Mouse (Mus musculus) urinary bladder, adult 18-20 months (tissue): ENCODE data around the gene Rinl.
A peak's percentile ranks its signal among the peaks of the same experiment; 100 is the strongest.

ENCODE experiments used
- DNase-seq, 2 experiments: peaks; one replicate each; pipeline ENCODE4 v3.0.0; 2022; ENCODE audit warnings: low spot score in 2 of 2, mixed read lengths in 2 of 2

The Rinl gene

GRCm38 (mm10) chr7:28788307-28789195 lies at the start of gene Rinl:
Gene Rinl, plus strand, starts transcription at chr7:28788969.
- no peak for DNase-seq

DNA sequence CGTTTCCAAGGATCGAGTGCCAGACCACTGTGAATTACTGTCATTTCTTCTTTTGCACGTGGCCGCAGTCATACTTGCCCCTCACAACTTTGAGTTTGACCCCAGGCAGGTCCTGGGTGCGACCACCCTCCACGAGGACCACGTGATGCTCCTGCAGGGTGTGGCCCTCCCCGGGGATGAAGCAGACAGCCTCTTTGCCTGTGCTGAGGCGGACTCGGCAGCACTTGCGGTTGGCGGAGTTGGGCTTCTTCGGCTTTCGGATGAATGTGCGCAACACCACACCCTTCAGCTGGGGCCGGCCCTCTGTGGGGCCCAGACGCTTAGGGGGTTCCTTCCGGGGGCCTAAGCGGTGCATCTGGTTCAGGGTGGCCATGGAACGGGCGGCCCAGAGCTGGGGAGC lies 48.9 kb upstream of the Rinl start:
- no peak for DNase-seq

DNA sequence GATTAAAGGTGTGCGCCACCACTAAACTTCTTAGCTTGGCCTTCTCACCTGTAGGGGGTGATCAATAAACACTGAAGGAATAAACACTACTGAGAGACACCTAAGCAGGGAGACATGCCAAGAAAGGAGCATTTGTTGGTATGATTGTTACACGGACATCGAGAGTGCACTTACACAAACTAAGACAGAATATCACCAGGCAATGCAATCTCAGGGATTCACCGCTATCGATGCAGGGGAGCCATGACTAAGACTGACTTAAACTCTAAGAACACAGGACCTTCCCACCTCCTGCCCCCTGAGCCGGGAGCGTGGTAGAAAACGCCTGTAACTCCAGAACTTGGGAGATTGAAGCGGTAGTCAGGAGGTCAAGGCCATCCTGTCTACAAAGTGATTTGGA lies 47.8 kb upstream of the Rinl start:
- no peak for DNase-seq

GRCm38 (mm10) chr7:28741368-28741708 lies 47.4 kb upstream of the Rinl start:
- DNase-seq = no peak

- peak; percentile 91 to 98 for DNase-seq
Observed at GRCm38 (mm10) chr7:28741709-28742438, 46.9 kb upstream of the Rinl start, which contains the start of the genes Mrps12 and Sars2. Gene Mrps12, minus strand, starts transcription at chr7:28741820. Gene Sars2, plus strand, starts transcription at chr7:28741992.

- no peak for DNase-seq
Observed at GRCm38 (mm10) chr7:28749935-28750334, 38.8 kb upstream of the Rinl start.

- no peak for DNase-seq
Observed at GRCm38 (mm10) chr7:28756079-28756478, 32.7 kb upstream of the Rinl start, which contains the start of gene Ccer2. Gene Ccer2, plus strand, starts transcription at chr7:28756174.

DNA sequence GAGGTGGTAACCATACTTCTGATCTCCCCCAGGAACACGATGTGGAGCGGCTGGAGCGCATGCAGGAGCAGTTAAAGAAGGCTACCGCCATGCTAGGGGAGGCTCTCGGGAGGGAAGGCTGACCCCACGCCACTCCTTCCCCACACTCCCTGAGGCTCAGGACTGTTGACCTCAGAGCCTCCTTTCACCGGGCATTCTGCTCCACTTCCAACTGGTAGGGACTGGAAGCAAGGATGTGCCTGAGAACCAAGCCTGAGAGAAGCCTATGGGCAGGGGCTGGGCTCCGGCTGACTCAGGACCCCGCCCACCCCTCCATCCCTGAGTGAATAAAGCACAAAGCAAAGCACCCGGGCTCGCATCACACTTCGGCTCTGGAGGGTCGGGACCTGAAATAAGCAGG lies 30.1 kb upstream of the Rinl start:
- no peak for DNase-seq

DNA sequence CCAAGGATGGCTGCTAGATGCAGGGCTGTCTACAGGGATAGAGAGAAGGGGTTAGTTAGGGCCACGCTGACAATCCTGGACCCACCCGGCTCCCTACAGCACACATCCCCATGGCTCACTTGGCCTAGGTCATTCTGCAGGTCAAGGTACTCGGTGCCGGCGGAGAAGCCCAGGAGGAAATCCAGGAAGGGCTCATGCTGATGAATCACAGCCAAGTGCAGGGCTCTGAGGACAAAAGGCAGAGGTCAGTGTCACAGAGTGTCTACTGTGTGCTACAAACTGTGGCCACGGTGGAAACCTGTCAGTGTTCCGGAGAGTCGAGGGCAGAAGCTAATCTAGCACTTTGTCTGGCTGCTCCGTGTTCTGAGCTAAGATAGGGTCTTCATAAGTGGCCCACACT lies 26.9 kb upstream of the Rinl start:
- DNase-seq = no peak

DNA sequence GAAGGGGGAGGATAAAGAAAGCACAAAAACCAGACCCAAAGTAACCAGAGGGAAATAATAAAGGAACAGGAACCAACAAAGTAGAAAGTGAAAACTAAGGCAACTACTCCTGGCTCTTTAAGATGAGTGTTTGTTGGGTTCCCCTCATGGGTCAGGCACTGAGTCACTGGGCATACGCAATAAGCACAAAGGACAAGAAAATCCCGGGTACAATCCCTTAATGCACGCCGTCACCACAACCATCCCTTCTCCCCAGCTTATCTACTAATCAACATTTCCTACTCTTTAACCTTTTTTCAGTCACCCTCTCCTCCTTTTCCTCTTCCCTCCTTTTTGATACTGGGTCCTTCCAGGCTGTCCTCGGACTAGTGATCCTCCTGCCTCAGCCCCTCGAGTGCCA lies 23.6 kb upstream of the Rinl start:
- no peak for DNase-seq

DNA sequence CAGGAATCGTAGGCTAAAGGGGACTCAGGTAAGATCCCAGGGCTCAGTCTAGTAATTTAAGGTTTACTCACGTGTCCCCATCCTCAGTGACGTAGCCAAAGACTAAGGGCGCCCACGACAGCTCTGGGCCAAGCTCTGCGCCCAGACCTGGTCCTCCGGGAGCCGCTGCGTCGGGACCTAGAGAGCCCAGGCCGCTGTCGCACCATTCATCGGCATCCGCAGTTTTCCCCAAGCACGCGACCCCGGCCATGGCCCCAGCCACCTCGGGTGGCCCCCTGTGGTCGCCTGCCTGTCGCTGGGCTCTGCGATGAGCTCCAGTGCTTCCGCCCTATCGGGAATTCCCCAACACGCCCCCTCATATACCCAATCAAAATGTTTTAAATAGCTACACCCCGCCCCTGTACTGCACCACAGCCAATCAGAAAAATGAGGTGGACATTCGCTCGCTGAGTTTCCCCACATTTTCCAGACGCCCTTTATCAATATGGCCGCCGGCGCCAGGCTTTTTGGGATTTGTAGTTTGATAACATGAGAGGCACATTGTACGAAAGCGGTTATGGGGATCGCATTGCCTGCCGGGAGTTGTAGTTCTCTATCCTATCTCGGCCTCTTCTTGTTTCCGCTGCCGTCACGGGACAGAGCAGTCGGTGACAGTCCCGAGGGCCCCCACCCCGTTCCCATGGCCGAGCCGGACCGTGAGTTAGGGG lies 22.4 kb upstream of the Rinl start, which contains the start of gene Sirt2:
Sirt2 (plus strand) TSS at position 563 of the 707 bp plus-strand sequence.
- peak; percentile 86 to 98 for DNase-seq

GRCm38 (mm10) chr7:28766910-28767309 lies 21.9 kb upstream of the Rinl start:
- no peak for DNase-seq

GRCm38 (mm10) chr7:28767462-28767965 lies 21.3 kb upstream of the Rinl start, which contains the start of gene Nfkbib:
Gene Nfkbib, minus strand, starts transcription at chr7:28767512.
- no peak for DNase-seq

GRCm38 (mm10) chr7:28769414-28769958 lies 19.3 kb upstream of the Rinl start:
- DNase-seq = no peak

- no peak for DNase-seq
Observed at GRCm38 (mm10) chr7:28770309-28770708, 18.5 kb upstream of the Rinl start.

GRCm38 (mm10) chr7:28771867-28772266 lies 16.9 kb upstream of the Rinl start:
- no peak for DNase-seq

- DNase-seq = no peak
Observed at GRCm38 (mm10) chr7:28773163-28773562, 15.6 kb upstream of the Rinl start.

GRCm38 (mm10) chr7:28774164-28774563 lies 14.6 kb upstream of the Rinl start:
- no peak for DNase-seq

DNA sequence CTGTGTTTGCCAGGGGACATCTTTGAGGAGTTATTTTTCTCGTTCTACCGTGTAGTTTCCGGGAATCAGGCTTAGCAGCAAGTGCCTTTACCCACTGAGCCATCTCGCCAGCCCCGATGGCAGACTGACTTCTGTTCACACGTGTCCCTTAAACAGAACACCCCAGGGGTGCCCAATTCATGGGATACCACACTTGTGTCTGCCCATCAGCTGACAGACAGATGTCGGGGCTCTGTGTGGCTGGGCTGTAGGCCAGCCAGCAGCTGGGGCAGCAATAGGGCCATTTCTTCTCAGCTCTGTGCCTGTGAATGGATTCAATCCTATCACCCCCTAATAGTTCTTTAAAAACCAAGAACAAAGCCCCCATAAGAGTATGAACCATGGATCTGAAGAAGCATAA lies 13.6 kb upstream of the Rinl start:
- no peak for DNase-seq

DNA sequence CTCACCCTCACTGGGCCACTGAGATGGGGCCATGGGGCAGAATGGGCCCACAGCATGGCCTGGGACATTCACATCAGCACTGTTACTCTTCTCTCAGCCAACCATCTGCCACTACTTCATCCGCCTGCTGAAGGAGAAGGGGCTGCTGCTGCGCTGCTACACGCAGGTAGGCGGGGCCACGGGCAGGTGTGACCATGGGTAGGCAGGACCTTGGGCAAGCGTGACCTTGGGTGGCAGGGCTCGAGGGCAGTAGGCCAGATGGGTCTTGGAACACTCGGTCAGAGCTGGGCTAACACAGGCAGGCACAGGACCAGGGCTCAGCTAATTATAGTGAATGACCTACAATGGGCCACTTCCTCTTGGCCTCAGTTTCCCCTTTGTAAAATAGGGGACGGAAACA lies 9.9 kb upstream of the Rinl start:
- DNase-seq = no peak

DNA sequence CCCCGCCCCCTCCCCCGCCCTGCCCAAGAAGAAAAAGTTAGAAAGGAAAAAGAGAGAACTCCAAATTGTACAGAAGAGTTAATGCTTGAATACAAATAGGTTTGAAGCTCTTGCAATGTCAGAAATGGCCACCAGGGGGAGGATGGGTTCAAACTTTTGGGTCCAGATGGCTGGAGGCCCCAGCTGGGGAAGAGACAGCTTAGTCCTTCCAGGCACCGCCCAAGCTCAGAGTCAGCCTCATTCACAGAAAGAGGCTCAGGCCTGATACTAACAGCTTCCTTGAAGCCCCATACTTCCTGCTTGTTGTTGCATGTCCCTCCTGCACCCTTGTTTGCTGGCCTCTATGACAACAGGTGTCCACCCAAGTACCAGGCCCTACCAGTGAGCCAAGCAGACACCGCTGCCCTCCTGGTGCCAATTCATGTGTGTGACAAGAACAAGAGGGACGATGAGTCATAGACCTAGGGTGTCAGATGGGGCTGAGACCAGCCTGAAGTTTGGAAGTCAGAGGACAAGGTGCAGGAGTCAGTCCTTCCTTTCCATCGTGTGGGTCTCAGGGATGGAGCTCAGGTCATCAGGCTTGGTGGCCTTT lies 8.6 kb upstream of the Rinl start:
- DNase-seq = peak; percentile 81 to 82
